Mouse (Mus musculus) thymus, postnatal 10 days (tissue): ENCODE measurements around the gene Smoc2.
A peak's percentile ranks its signal among the peaks of the same experiment; 100 is the strongest.

Source experiments
- DNase-seq, 2 experiments: peaks; one replicate each; pipeline ENCODE4 v3.0.0; 2021; ENCODE audit warnings: low spot score in 2 of 2

The Smoc2 gene

DNA sequence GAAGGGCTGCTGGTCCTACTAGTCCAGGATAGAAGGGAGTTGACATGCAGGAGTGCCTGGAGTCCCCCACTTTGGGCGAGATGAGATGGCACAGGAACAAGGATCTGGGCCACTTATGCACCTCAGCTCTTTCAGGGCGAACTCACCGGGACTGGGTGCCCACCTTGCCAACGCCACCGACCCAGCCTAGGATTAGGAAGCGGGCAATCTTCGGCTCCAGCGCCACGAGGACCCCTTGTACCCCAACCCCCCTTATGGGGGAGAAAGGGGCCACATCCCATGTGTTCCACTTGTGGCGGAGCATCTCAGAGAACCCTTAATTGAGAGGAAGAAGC, 627 bp downstream of the Smoc2 start:
- DNase-seq = no peak

GRCm38 (mm10) chr17:14280425-14280833, 1.1 kb downstream of the Smoc2 start:
- DNase-seq = no peak

GRCm38 (mm10) chr17:14288015-14288616, 8.8 kb downstream of the Smoc2 start:
- peak; percentile 23 to 67 for DNase-seq

GRCm38 (mm10) chr17:14293617-14294016, 14.3 kb downstream of the Smoc2 start:
- DNase-seq = no peak

- DNase-seq = no peak
Measured at GRCm38 (mm10) chr17:14295146-14295545, 15.8 kb downstream of the Smoc2 start.

- DNase-seq = no peak
Measured at GRCm38 (mm10) chr17:14300361-14300760, 21.1 kb downstream of the Smoc2 start.

GRCm38 (mm10) chr17:14301491-14302344, 22.4 kb downstream of the Smoc2 start:
- DNase-seq = no peak

GRCm38 (mm10) chr17:14302356-14302755, 23.1 kb downstream of the Smoc2 start:
- DNase-seq = no peak

DNA sequence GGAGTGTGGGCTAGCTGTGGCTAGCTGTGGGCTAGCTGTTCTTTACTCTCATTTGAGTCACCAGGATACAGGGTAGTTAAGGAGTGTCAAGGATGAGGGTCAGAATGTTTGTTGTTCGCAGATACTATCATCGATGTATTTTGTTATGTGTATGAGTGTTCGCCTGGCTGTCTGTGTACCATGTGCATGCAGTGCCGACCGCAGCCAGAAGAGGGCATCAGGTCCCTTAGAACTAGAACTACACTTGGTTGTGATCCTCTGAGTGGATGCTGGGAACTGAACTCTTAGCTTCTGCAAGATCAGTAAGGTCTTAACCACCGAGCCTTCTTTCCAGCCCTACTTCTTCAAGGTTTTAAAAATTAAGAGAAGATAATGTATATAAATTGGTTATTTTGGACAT, 24.4 kb downstream of the Smoc2 start:
- no peak for DNase-seq

DNA sequence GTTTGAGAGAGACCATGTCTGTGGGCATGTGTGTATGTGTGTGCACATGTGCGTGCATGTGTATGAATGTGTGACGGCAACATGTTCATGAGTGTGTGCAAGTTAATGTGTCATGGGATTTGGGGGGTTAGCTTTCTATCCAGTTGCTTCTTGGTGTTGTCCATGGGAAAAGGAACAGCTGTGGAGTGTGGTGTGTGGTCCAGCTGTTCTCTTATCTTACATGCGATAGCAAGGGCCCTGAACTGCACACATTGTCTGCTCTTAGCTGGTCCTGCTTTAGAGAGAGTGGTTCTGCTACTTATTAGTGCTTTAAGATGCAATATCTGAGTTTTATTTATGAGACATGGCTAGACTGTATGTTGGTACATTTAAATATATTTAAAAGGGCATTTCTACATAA, 30.6 kb downstream of the Smoc2 start:
- no peak for DNase-seq

GRCm38 (mm10) chr17:14312440-14312839, 33.1 kb downstream of the Smoc2 start:
- DNase-seq = no peak

DNA sequence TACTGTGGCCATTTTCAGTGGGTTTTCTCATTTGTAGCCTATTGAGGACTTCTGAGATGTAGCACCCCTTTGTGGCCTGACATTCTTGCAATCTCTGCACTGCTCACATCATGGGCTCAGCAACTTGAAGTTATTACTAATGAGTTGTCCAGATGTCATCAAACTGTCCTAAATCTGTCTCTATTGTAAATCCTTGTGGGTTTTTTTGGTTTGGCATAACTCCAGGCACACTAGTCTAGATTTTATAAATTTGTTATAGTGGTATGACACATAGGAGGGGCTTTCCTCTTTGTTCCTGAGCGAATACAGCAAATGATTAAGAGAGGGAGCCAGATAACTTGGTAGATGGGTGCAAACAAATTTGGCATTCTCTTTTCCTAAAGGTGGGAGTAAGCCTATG, 35.0 kb downstream of the Smoc2 start:
- no peak for DNase-seq

GRCm38 (mm10) chr17:14316536-14316935, 37.2 kb downstream of the Smoc2 start:
- no peak for DNase-seq

DNA sequence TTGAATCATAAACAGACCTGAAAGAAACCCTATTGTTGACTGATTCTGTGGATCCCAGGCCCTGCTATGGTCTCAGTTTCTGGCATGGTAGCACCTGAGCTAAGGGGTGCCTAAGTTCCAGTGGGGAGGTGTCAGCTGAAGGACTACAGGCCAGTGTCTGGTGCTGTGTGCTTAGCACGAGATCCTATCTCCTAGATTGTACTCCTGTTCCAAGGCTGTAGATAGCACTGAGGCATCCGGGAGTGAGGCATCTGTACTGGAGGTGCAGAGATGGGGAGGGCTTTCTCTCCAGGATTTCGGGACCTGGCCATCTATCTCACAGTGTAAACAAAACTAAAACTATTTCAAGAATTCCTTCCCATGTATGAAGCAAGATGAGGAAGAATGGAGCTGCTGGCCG, 38.1 kb downstream of the Smoc2 start:
- no peak for DNase-seq

DNA sequence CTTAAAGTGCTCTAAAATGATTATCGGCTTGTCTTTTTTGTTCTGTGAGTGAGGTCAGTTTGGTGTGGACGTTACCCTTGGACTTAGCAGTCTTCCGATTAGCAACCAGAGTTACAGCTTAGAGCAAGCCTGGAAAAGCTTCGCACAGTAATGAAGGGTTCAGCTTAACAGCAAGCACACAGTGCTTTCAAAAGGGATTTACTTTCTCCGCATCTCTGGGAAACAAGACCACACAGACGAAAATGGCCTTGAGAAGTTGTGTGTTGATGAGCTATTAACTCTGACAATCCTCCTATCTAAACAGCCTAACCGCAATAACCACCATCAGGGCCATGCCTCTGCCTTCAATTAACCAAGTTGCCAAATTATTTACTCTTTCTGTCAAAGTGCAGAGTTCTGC, 46.9 kb downstream of the Smoc2 start:
- DNase-seq = no peak

- no peak for DNase-seq
Measured at GRCm38 (mm10) chr17:14328037-14328436, 48.7 kb downstream of the Smoc2 start.

GRCm38 (mm10) chr17:14330498-14330897, 51.2 kb downstream of the Smoc2 start:
- DNase-seq = no peak

DNA sequence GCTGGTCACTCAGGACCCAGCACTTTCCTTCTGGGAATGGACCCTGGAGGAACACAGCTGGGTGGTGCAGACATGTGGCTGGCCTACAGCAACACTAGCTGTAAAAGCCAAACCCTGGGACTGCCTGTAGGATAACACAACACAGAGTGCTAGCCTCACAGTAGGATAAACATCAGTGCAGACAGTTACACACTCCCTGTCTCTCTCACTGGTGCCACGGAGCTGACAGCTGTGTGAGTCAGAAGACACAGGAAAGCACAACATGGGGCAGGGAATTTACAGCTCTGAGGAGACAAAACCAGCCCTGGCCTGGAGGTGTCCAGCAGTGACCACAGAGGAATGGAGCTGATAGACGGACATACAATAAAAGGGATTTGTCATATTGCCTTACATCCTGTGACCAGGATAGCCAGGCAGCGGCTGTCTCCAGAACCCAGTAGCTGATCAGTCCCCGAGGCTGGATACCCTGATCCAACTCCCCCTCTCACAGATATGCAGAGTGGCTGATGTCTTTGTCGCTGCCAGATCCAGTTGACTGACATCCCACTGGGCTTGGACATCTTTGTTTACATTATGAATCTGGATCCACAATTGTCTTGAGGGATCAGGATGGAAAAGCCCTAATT, 60.7 kb downstream of the Smoc2 start:
- DNase-seq = no peak

GRCm38 (mm10) chr17:14340736-14341135, 61.4 kb downstream of the Smoc2 start:
- no peak for DNase-seq

DNA sequence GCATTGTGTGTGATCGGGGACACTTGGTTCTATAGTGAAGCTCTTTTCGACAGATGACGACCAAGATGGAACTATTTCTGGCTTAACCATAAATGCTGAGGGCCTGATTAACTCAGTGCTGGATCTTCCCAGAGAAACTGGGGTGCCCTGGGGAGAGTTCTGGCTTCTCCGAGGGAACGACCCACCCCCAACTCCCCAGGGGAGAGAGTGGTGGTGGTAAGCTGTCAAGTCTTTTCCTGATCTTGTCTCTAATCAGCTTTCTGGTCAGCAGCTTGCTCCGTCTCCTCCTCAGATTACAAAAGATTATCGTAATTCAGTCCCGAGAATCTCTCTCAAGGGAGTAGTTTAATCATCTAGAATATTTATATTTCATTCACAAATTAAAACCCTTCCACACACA, 63.2 kb downstream of the Smoc2 start:
- no peak for DNase-seq

DNA sequence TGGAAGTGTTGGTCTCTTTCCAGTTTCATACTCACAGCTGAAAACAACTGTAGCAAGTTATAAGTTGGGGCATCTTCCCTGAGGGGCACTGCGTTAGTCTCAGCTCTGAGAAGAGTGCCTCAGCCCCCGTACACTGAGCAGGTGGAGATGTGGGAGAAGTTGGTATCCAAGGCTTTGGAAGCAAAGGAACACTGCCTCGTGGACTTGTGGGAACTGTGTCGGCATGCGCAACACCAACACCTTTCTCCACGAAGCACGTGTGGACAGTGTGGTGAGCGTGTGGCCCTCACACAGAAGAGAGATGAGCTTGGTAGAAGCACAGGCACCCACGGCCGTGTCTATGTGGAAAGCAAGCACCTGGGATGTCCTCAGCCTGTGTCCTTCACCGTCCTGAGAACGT, 64.1 kb downstream of the Smoc2 start:
- DNase-seq = no peak

- DNase-seq = no peak
Measured at GRCm38 (mm10) chr17:14345556-14345955, 66.2 kb downstream of the Smoc2 start.

GRCm38 (mm10) chr17:14346891-14347290, 67.6 kb downstream of the Smoc2 start:
- no peak for DNase-seq
